Mouse (Mus musculus) gastrocnemius, postnatal 14 days (tissue): ENCODE measurements around the gene Cln3. TPM values are rescaled to one million over a fixed set of nuclear protein-coding genes. Genes with fewer than 3 reads are reported as not detected.

Experiments used
- DNase-seq: peaks from one replicate; pipeline ENCODE4 v3.0.0; 2021; ENCODE audit warnings: mixed read lengths
- intact Hi-C: fragments of 180-260 bp; cut with DNase I; formaldehyde crosslinking; loops from one replicate; pipeline ENCODE4 v1.15.1; 2025; ENCODE audit warnings: low total_unique reads
- microRNA-seq, 2 experiments: library from miRNA; unstranded; fragments of <30 nt; microRNA quantifications; one replicate each; pipeline ENCODE4 v1.2.0; 2021
- total RNA-seq, 2 experiments: library from RNA; stranded (reverse); gene quantifications; 2 replicates each; pipeline ENCODE4 v1.2.3; 2021

Cln3 gene
- total RNA-seq, 2 experiments from 2014 or later = 6.5 to 7.6 TPM

- intact Hi-C loops = no loop called here
- DNase-seq = no peak
Observed at GRCm38 (mm10) chr7:126536466-126536865, 49.2 kb downstream of the Cln3 start.

- no peak for DNase-seq
- intact Hi-C loops = no loop called here
Observed at GRCm38 (mm10) chr7:126535766-126536165, 49.9 kb downstream of the Cln3 start.

GRCm38 (mm10) chr7:126533434-126533833, 52.2 kb downstream of the Cln3 start:
- DNase-seq = no peak
- intact Hi-C loops = no loop called here

GRCm38 (mm10) chr7:126528166-126528577, 57.4 kb downstream of the Cln3 start:
- DNase-seq = no peak
- intact Hi-C loops = loop anchor here (5.0 kb wide), 1 partner anchor 126 kb away; no protein-coding TSS in a partner anchor

GRCm38 (mm10) chr7:126523316-126523715, 62.3 kb downstream of the Cln3 start:
- intact Hi-C loops = no loop called here
- DNase-seq = no peak

Small RNA genes within 50 kb of the gene (microRNA-seq; reads per million reads assigned to microRNA genes)
- gene Mir7059 = 0 to 2.2 reads per million in 2 experiments

Other genes starting within 250 kb of the Cln3 start
- gene Lat, start 216.2 kb downstream of the Cln3 start, total RNA-seq = under 1 TPM; 0.25 to 0.33 TPM
- 10 to 100 TPM; 21.5 to 26.4 TPM for gene Spns1, start 208.4 kb downstream of the Cln3 start, total RNA-seq
- gene Nfatc2ip, start 189.1 kb downstream of the Cln3 start, total RNA-seq = 1 to 10 TPM; 2.1 to 2.6 TPM
- gene Cd19, start 170.9 kb downstream of the Cln3 start, total RNA-seq = under 1 TPM in 1 of 2 experiments, not detected in 1; 0.08 TPM
- 10 to 100 TPM; 12.1 to 12.7 TPM for gene Rabep2, start 157.1 kb downstream of the Cln3 start, total RNA-seq
- gene Atp2a1, start 122.7 kb downstream of the Cln3 start, total RNA-seq = over 10,000 TPM; 16,285 to 17,681 TPM
- 10 to 100 TPM; 47.1 to 47.6 TPM for gene Sh2b1, start 110.4 kb downstream of the Cln3 start, total RNA-seq
- 100 to 1,000 TPM; 117 to 146 TPM for gene Tufm, start 98.5 kb downstream of the Cln3 start, total RNA-seq
- gene Atxn2l, start 82.4 kb downstream of the Cln3 start, total RNA-seq = 10 to 100 TPM; 31.1 to 32.4 TPM
- gene Eif3c, start 19.4 kb downstream of the Cln3 start, total RNA-seq = 100 to 1,000 TPM; 135 to 136 TPM
- under 1 TPM; 0.55 to 0.88 TPM for gene Apobr, start 875 bp downstream of the Cln3 start, total RNA-seq
- gene Il27, start 9.1 kb upstream of the Cln3 start, total RNA-seq = not detected
- gene Nupr1, start 45.0 kb upstream of the Cln3 start, total RNA-seq = 10 to 100 TPM; 15.4 to 18.3 TPM
- gene Sgf29, start 63.5 kb upstream of the Cln3 start, total RNA-seq = 10 to 100 TPM; 23.2 to 24.6 TPM
- gene Sult1a1, start 90.6 kb upstream of the Cln3 start, total RNA-seq = 10 to 100 TPM; 20.3 to 45.9 TPM
- 10 to 100 TPM; 40.7 to 41.6 TPM for gene Bola2, start 109.6 kb upstream of the Cln3 start, total RNA-seq
- 1 to 10 TPM; 3.7 to 4.6 TPM for gene Slx1b, start 110.0 kb upstream of the Cln3 start, total RNA-seq
- gene Coro1a, start 122.0 kb upstream of the Cln3 start, total RNA-seq = 1 to 10 TPM; 2.7 to 3.6 TPM
- 10 to 100 TPM; 35.0 to 40.0 TPM for gene Mapk3, start 173.8 kb upstream of the Cln3 start, total RNA-seq
- gene Gdpd3, start 180.5 kb upstream of the Cln3 start, total RNA-seq = 1 to 10 TPM in 1 of 2 experiments, under 1 TPM in 1; 0.92 to 1.8 TPM
- 10 to 100 TPM; 52.4 to 64.9 TPM for gene Ypel3, start 191.1 kb upstream of the Cln3 start, total RNA-seq
- under 1 TPM; 0.31 to 0.55 TPM for gene Tbx6, start 195.7 kb upstream of the Cln3 start, total RNA-seq
- gene Ppp4c, start 206.7 kb upstream of the Cln3 start, total RNA-seq = 10 to 100 TPM; 28.0 to 33.6 TPM
- gene Fam57b, start 211.9 kb upstream of the Cln3 start, total RNA-seq = 10 to 100 TPM; 12.5 to 14.2 TPM
- gene 4930451I11Rik, start 245.8 kb upstream of the Cln3 start, total RNA-seq = not detected